Mouse (Mus musculus) kidney, adult 2 months (tissue): ENCODE data around the gene S1pr2.

ENCODE experiments used
- CTCF ChIP-seq: fragments of 200-500 bp; conservative IDR thresholded peaks from 2 replicates; pipeline ENCODE4 v1.5.1; 2011; ENCODE audit warnings: low read depth, mild to moderate bottlenecking, control low read depth, low read length, moderate library complexity, mixed read lengths; ENCODE audit not compliant: insufficient read depth, insufficient read length
- POLR2A ChIP-seq: fragments of 200-500 bp; IDR thresholded peaks from one replicate; pipeline ENCODE4 v1.6.1; 2011; ENCODE audit warnings: low read depth, low read length, control low read depth

- TF ChIP-seq CTCF (no peak), POLR2A (no peak)
These were observed 15.0 kb upstream of the S1pr2 start for GRCm38 (mm10) chr9:20991587-20991986.
